Mouse (Mus musculus) cerebellum, adult 11 months (tissue): ENCODE results near the gene Smarca4.
A peak's percentile ranks its signal among the peaks of the same experiment; 100 is the strongest.
"Not testable (repeated sequence)": the region's sequence is repeated elsewhere in the genome, so short reads cannot be mapped to it uniquely, and the experiment has no call there.

Source experiments
- DNase-seq: peaks from one replicate; pipeline ENCODE4 v3.0.0; 2022

Smarca4 gene

GRCm38 (mm10) chr9:21615617-21616231, at the start of gene Smarca4:
TSS of gene Smarca4 (plus strand) at chr9:21616169.
- DNase-seq, result peak; percentile 100

DNA sequence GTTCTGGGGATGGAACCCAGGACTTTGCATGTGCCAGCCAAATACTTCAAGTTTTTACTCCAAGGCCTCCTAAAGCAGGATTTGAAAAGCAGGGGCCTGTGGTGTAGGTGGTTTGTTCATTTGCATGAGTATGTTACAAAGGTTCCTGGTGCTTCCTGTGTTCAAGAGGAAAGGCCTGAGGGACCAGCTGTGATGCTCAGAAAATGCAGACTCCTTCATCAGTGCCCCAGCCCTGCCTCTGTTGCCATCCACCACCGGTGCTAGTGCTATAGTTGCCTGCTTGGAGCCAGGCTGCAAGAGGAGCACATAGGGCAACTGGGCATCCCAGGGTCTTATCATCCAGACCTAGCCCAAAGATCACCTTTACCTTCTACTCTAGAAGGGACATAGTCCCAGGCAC, 49.4 kb upstream of the Smarca4 start:
- DNase-seq, result no peak

DNA sequence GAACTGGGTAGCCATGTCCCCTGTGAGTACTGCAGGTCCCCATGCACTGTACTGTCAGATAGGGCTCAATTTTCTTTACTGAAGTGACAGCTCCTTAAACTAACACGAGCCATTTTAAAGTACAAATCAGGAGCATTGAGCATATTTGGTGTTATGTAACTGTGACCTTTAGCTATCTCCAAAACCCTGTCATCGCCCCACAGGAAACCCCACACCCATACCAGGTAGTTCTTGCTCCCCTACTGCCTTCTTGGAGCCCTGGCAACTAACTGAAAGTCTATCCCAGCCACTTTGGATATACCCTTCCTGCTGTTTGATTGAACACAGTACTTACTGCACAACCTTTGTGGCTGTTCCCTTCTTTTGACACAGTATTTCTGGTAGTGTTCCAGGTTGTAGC, 48.9 kb upstream of the Smarca4 start:
- DNase-seq, result no peak

GRCm38 (mm10) chr9:21568657-21569255, 47.2 kb upstream of the Smarca4 start:
- no peak for DNase-seq

DNA sequence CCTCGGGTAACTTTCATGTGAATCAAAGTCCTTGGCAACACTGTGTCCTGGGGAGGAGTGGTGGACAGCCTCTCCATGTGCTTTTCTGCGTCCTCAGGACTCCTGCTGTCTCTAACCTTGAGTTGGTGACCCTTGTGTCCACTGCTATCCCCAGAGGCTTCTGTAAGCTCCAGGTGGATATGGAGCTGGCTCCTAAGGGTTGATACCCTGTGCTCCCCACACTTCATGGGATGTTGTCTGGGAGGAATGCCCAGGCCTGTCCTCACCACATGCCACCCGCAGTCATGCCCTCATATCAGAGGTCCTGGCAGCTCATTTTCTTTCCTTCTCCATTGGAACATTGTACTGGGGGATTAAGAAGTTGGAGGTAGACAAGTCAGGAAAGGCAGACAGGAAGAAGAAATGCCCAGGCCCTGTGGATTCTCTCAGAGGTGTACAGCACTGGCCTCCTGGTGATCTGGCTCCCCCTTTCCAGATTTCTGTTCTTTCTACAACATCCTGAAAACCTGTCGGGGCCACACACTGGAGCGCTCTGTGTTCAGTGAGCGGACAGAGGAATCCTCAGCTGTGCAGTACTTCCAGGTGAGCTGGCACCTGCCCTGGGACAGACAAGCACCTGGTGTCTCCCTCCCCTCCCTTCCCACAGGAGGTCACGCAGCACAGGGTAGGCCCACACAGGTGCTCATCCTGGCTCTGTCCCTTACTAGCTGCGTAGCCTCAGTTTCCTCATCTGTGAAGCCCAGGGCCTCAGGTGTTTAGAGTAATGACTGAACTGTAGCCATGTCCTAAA, 41.8 kb upstream of the Smarca4 start:
- DNase-seq, result no peak

DNA sequence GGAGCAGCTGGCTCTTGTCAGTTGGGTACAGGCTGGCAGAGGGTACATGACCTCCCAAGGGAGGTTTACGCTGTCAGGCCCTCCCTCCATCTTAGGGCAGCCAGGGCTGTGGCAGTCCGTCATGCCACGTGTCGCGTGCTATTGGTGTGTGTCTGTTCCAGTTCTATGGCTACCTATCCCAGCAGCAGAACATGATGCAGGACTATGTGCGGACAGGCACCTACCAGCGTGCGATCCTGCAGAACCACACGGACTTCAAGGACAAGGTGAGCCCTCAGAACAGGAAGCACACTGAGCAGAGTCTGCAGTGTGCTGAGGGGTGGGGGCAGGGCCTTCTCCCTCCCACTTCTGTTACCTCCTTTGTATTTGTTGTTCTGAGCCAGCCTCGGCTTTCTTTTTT, 40.7 kb upstream of the Smarca4 start:
- no peak for DNase-seq

DNA sequence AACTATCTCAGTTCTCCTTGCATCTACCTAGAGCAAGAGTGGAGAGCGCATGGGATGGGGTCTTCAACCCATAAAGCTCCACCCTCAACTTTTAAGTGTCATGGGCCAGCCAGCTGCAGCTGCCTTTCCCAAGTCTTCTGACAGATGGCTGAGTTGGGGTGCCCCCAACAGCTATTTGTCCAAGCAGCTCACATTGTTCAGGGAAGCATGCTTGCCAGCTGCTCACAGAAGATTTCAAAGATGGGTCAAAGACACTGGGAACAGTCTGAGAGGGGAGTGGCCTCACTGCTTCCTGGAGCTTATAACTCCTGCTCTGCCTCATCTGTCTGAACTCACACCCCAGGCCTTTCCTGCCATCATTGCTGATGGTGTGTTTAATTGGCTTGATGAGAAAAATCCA, 39.7 kb upstream of the Smarca4 start:
- DNase-seq, result no peak

GRCm38 (mm10) chr9:21578226-21578625, 37.7 kb upstream of the Smarca4 start:
- no peak for DNase-seq

DNA sequence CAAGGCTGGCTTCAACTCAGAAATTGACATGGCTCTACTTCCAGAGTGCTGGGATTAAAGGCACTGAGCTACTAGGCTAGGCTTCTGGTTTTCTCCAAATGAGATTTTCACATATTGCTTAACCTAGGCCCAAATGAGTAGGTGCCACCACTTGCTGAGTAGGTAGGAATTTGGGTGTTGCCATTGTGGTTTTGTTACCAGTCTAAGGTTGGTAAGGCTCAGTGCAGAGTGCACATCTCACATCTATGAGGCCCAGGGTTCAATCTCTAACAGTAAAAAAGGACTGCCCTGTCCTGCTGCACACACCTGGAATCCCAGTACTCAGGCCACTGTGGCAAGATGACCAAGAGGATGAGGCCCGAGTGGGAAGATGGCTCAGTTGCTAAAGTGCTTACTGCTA, 30.6 kb upstream of the Smarca4 start:
- DNase-seq, result no peak

- no peak for DNase-seq
Measured at GRCm38 (mm10) chr9:21587678-21588349, 28.2 kb upstream of the Smarca4 start.

DNA sequence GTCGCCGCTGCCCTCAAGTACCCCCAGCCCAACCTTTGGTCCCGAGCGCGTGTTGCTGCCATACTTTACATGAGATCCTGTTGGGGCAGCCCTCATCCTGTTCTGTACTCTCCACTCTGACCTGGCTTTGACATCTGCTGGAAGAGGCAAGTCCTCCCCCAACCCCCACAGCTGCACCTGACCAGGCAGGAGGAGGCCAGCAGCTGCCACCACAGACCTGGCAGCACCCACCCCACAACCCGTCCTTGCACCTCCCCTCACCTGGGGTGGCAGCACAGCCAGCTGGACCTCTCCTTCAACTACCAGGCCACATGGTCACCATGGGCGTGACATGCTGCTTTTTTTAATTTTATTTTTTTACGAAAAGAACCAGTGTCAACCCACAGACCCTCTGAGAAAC, 27.6 kb upstream of the Smarca4 start:
- no peak for DNase-seq

DNA sequence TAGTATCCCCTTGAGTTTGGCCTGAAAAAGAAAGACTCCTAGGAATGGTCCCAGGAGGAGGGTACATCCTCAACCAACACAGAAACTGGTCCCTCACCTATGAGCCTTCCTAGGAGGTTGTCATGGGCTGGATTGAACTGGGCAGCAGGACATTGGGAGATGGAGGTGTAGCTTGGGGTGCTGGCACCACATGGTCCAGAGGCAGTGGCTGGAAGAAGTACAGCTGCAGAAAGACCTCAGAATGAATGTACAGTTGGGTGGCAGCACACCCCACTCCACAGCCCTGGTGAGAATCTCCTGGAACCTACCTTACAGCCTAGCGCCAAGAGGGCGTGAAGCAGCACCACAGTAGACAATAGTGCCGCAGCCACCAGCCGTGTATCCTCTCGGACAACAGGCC, 26.4 kb upstream of the Smarca4 start:
- no peak for DNase-seq

GRCm38 (mm10) chr9:21591127-21591830, 24.7 kb upstream of the Smarca4 start:
- DNase-seq, result no peak

DNA sequence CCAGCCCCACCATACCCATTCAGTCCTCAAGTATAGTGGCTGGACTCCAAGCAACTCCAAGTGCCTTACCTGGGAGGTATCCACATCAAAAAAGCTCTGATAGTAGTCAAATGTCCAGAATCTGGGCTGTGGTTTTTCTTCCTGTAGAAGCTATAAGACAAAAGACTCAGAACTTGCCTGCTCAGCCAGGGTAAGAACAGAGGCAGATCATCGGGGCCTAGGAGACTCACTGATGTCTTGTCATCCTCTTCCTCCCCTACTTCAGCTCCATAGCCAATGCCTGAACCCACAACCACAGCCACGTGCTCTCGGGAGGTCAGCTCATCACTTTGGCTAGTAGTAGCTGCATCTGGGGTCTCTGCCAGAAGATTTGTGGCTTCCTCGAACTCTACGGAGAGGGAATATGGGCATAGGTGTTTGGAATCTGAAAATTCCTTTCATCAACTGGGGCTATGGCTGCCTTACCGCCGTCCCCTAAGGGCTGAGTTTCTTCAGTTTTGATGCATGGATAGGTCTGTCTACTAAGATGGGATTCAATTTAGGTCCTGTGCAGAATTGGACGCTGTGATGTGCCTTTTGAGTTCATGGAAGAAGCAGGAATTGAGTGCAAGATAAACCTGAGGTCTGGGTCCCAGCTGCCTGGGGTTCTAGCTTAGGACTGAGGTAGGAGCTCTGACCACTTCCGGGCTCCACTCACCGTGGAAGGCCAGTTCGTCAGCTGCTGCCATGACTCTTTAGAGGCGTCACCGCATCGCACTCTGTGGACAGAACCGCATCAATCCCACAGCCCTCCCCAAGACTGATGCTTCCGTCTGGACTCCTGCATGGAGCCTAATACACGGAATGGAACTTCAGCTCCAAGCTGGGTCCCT, 23.9 kb upstream of the Smarca4 start:
- no peak for DNase-seq

- peak; percentile 90 for DNase-seq
Measured at GRCm38 (mm10) chr9:21592703-21593121, 23.3 kb upstream of the Smarca4 start, which contains the start of the genes Timm29 and Yipf2. TSS of gene Timm29 (plus strand) at chr9:21592722. TSS of gene Yipf2 (minus strand) at chr9:21592828.

- DNase-seq, result no peak
Measured at GRCm38 (mm10) chr9:21593122-21593721, 22.7 kb upstream of the Smarca4 start.

GRCm38 (mm10) chr9:21594350-21594749, 21.6 kb upstream of the Smarca4 start:
- DNase-seq, result not testable (repeated sequence)

- DNase-seq, result no peak
Measured at GRCm38 (mm10) chr9:21594838-21595237, 21.1 kb upstream of the Smarca4 start.

GRCm38 (mm10) chr9:21598198-21598597, 17.8 kb upstream of the Smarca4 start:
- DNase-seq, result no peak

GRCm38 (mm10) chr9:21600186-21600585, 15.8 kb upstream of the Smarca4 start:
- no peak for DNase-seq

- no peak for DNase-seq
Measured at GRCm38 (mm10) chr9:21601073-21601472, 14.9 kb upstream of the Smarca4 start.
